Mouse (Mus musculus): ENCODE results near the gene Rbfox3. TPM values are rescaled to one million over a fixed set of nuclear protein-coding genes. Genes with fewer than 3 reads are reported as not detected.

Gene Rbfox3
- polyA plus RNA-seq, 1 experiment: not detected

DNA sequence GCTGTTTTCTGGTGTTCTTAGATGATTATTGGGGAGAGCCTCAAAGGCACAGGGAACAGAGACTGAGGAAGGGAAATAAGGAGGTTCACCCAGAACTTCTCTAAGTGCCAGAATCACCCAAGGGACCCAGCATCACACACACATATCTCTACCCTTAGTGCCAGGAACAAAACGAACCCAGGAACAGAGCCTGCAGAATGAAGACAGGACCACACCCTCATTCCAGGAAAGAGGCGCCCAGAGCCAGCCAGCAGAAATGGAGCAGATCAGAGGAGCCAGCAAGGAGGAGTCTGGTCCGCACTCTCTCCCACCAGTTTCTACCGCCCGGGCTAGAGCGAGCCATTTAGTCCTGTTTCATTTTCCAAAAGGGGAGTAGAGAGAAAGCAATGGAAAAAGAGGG, 358.4 kb downstream of the Rbfox3 start:
- no peak overlapping the region for H3K4me3 ChIP-seq (replicated peaks; ENCODE audit: control insufficient read depth, low read depth, low read length)
- H3K4me1 ChIP-seq (ENCODE audit: control insufficient read depth, insufficient read depth, low read length): no peaks in the 10 kb centered on the region; the same call in 1 of the 2 replicates
- WGBS: 70% methylated on average over 6 of the region's 6 CpGs
- no peak for TF ChIP-seq CTCF (IDR thresholded peaks at IDR 0.05; ENCODE audit: control insufficient read depth, insufficient read depth, low read length)
- no peak for TF ChIP-seq POLR2A (IDR thresholded peaks at IDR 0.05; ENCODE audit: borderline replicate concordance, control insufficient read depth, low read depth, low read length)
- no peak overlapping the region for H3K27ac ChIP-seq (ENCODE audit: control insufficient read depth, insufficient read depth, low read depth, low read length, poor library complexity)

GRCm38 (mm10) chr11:118552478-118552877, 358.9 kb downstream of the Rbfox3 start:
- Histone ChIP-seq H3K4me1 (ENCODE audit: control insufficient read depth, insufficient read depth, low read length) (no peaks in the 10 kb centered on the region; the same call in 1 of the 2 replicates), H3K27ac (ENCODE audit: control insufficient read depth, insufficient read depth, low read depth, low read length, poor library complexity) (no peak overlapping the region), H3K4me3 (replicated peaks; ENCODE audit: control insufficient read depth, low read depth, low read length) (no peak overlapping the region)
- no peak for TF ChIP-seq CTCF (IDR thresholded peaks at IDR 0.05; ENCODE audit: control insufficient read depth, insufficient read depth, low read length)
- TF ChIP-seq POLR2A (IDR thresholded peaks at IDR 0.05; ENCODE audit: borderline replicate concordance, control insufficient read depth, low read depth, low read length): no peak
- 68% methylated on average over 4 of the region's 4 CpGs for WGBS

GRCm38 (mm10) chr11:118551705-118552104, 359.7 kb downstream of the Rbfox3 start:
- no peak overlapping the region for H3K4me3 ChIP-seq (replicated peaks; ENCODE audit: control insufficient read depth, low read depth, low read length)
- H3K4me1 ChIP-seq (ENCODE audit: control insufficient read depth, insufficient read depth, low read length): no peaks in the 10 kb centered on the region; the same call in 1 of the 2 replicates
- no peak overlapping the region for H3K27ac ChIP-seq (ENCODE audit: control insufficient read depth, insufficient read depth, low read depth, low read length, poor library complexity)
- TF ChIP-seq POLR2A (IDR thresholded peaks at IDR 0.05; ENCODE audit: borderline replicate concordance, control insufficient read depth, low read depth, low read length) (no peak), CTCF (IDR thresholded peaks at IDR 0.05; ENCODE audit: control insufficient read depth, insufficient read depth, low read length) (no peak)
- 42% methylated on average over 3 of the region's 3 CpGs for WGBS

GRCm38 (mm10) chr11:118550773-118551520, 360.4 kb downstream of the Rbfox3 start:
- TF ChIP-seq POLR2A (IDR thresholded peaks at IDR 0.05; ENCODE audit: borderline replicate concordance, control insufficient read depth, low read depth, low read length) (no peak), CTCF (IDR thresholded peaks at IDR 0.05; ENCODE audit: control insufficient read depth, insufficient read depth, low read length) (no peak)
- WGBS: 38% methylated on average over 17 of the region's 17 CpGs
- H3K4me3 ChIP-seq (replicated peaks; ENCODE audit: control insufficient read depth, low read depth, low read length): no peak overlapping the region
- H3K27ac ChIP-seq (ENCODE audit: control insufficient read depth, insufficient read depth, low read depth, low read length, poor library complexity): no peak overlapping the region
- no peaks in the 10 kb centered on the region; the same call in 1 of the 2 replicates for H3K4me1 ChIP-seq (ENCODE audit: control insufficient read depth, insufficient read depth, low read length)

DNA sequence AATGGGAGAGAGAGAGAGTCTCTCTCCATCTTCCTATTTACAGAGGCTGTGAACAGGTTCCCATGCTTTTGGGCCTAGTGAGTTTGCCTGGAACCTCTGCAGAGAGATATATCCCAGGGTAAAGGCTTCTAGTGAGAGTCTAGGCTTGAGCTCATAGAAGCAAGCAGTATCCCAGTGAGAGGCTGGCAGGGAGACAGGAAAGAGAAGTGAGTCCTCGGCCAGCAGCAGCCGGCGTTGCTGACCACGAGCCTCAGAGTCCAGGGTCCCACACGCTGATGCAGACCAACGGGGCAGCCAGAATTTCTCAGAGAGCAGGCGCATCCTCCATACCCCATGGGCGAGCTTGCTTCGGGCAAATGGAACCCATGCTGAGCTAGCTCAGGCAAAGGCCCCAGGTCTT, 363.2 kb downstream of the Rbfox3 start:
- WGBS: 76% methylated on average over 9 of the region's 9 CpGs
- H3K4me1 ChIP-seq (ENCODE audit: control insufficient read depth, insufficient read depth, low read length): no peaks in the 10 kb centered on the region; the same call in 1 of the 2 replicates
- H3K27ac ChIP-seq (ENCODE audit: control insufficient read depth, insufficient read depth, low read depth, low read length, poor library complexity): no peak overlapping the region
- no peak for TF ChIP-seq CTCF (IDR thresholded peaks at IDR 0.05; ENCODE audit: control insufficient read depth, insufficient read depth, low read length)
- no peak for TF ChIP-seq POLR2A (IDR thresholded peaks at IDR 0.05; ENCODE audit: borderline replicate concordance, control insufficient read depth, low read depth, low read length)
- no peak overlapping the region for H3K4me3 ChIP-seq (replicated peaks; ENCODE audit: control insufficient read depth, low read depth, low read length)

GRCm38 (mm10) chr11:118546269-118546668, 365.1 kb downstream of the Rbfox3 start:
- 58% methylated on average over 8 of the region's 8 CpGs for WGBS
- Histone ChIP-seq H3K4me3 (replicated peaks; ENCODE audit: control insufficient read depth, low read depth, low read length) (no peak overlapping the region), H3K27ac (ENCODE audit: control insufficient read depth, insufficient read depth, low read depth, low read length, poor library complexity) (no peak overlapping the region), H3K4me1 (ENCODE audit: control insufficient read depth, insufficient read depth, low read length) (no peaks in the 10 kb centered on the region; the same call in 1 of the 2 replicates)
- no peak for TF ChIP-seq CTCF (IDR thresholded peaks at IDR 0.05; ENCODE audit: control insufficient read depth, insufficient read depth, low read length)
- no peak for TF ChIP-seq POLR2A (IDR thresholded peaks at IDR 0.05; ENCODE audit: borderline replicate concordance, control insufficient read depth, low read depth, low read length)

DNA sequence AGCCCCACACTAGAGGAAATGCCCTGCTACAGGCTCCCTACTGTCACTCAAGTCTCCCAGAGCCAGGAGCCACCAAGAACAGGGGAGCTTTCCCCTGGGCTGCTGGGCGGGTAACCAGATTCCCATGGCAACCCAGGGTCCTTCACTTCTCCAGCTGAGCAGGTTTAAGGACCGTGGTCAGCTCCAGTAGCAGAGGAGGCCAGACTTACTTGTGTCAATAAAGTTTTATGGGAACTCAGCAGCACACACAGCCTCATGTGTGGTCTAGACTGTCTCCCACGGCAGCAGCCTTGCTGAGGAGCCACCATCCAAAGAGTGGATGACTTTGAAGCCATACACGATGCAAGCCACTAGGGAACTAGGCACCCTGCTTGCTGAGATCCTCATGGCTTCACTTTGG, 365.7 kb downstream of the Rbfox3 start:
- no peak for TF ChIP-seq POLR2A (IDR thresholded peaks at IDR 0.05; ENCODE audit: borderline replicate concordance, control insufficient read depth, low read depth, low read length)
- TF ChIP-seq CTCF (IDR thresholded peaks at IDR 0.05; ENCODE audit: control insufficient read depth, insufficient read depth, low read length): no peak
- WGBS: 24% methylated on average over 4 of the region's 4 CpGs
- H3K4me3 ChIP-seq (replicated peaks; ENCODE audit: control insufficient read depth, low read depth, low read length): no peak overlapping the region
- no peaks in the 10 kb centered on the region; the same call in 1 of the 2 replicates for H3K4me1 ChIP-seq (ENCODE audit: control insufficient read depth, insufficient read depth, low read length)
- H3K27ac ChIP-seq (ENCODE audit: control insufficient read depth, insufficient read depth, low read depth, low read length, poor library complexity): no peak overlapping the region

- WGBS: 69% methylated on average over 6 of the region's 6 CpGs
- Histone ChIP-seq H3K4me3 (replicated peaks; ENCODE audit: control insufficient read depth, low read depth, low read length) (no peak overlapping the region), H3K4me1 (ENCODE audit: control insufficient read depth, insufficient read depth, low read length) (no peaks in the 10 kb centered on the region), H3K27ac (ENCODE audit: control insufficient read depth, insufficient read depth, low read depth, low read length, poor library complexity) (no peak overlapping the region)
- TF ChIP-seq POLR2A (IDR thresholded peaks at IDR 0.05; ENCODE audit: borderline replicate concordance, control insufficient read depth, low read depth, low read length): no peak
- TF ChIP-seq CTCF (IDR thresholded peaks at IDR 0.05; ENCODE audit: control insufficient read depth, insufficient read depth, low read length): no peak
These were observed 366.8 kb downstream of the Rbfox3 start for GRCm38 (mm10) chr11:118544564-118544963.
